Mouse (Mus musculus): ENCODE measurements around the gene Poglut1. TPM values are rescaled to one million over a fixed set of nuclear protein-coding genes. Genes with fewer than 3 reads are reported as not detected.
"Not testable (repeated sequence)": the region's sequence is repeated elsewhere in the genome, so short reads cannot be mapped to it uniquely, and the experiment has no call there.

The Poglut1 gene
- total RNA-seq, 1 experiment from 2014 or later: 22.6 TPM

DNA sequence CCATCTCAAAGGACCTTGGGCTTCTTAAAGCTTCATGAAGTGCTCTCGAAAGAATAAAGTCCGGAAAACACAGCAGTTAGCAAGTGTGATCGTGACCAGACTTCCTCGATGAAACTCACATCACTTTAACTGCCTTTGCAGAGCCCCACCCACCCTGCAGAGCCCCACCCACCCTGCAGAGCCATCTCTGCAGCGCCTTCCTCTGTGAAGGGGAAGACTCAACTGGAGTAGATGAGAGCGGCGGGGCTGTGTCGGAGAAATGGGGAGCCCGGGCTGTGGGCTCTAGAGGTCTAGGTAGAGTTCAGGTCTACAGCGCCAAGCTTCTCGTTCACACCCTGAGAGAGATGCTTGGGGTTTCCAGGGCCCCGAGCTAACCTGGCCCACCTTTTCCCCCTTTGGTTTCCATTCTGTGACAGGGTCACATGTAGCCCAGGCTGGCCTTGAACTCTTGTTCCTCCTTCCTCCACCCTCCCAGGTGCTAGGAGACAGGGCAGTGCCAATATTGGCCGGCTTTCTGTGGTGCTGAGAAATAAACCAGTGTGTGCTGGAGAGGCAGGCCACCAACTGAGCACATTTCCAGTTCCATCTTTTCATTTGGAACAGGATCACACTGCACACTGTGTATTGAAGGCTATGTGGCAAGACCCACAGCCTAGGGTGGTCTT lies 11.2 kb downstream of the Poglut1 start:
- no peak for ATAC-seq (replicated peaks; ENCODE audit: low read depth, poor library complexity, severe bottlenecking)

DNA sequence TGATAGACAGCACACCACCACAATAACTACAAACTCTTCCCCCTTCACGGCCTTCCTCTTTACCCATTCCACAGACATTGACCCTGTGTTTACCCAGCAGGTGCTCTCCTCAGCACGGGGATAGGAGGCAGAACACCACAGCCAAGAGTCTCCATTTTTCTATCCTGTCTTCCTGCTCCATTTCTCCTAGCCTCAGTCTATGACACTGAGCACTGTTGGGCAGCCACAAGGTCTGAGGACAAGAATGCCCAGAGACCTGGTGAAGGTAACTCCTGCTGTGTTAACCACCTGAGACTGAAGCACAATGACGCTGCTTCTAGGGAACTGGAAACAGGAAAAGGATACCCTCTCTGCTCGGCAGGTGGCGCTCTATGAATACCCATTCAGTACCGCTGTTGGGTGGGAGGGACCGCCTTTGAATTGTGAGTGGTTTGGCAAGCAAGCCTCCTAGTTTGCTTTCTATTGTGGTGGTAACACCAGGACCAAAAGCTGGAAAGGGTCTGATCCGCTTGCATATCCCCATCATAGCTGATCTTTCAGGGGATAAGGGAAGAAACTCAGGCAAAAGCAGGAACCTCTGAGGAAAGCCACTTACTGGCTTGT lies 13.4 kb downstream of the Poglut1 start:
- ATAC-seq (replicated peaks; ENCODE audit: low read depth, poor library complexity, severe bottlenecking): peak; percentile 99

DNA sequence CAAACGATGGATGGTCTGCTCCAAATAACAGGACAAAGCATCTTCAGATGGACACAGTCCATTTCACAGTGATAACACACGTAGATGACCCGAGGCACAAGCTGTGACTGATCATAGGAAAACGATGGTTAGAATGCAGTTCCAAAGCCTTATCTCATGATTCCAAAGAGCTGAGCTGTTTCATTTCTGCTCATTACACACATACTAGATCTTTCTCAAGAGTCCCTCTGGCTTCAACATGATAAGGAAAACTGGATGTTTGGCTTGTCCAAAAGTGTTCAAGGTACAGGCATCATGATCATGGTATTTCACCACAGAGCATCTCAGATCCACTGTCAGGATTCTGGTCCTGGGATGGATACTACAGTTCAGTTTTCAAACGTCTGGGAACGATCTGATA lies 23.8 kb downstream of the Poglut1 start:
- no peak for ATAC-seq (replicated peaks; ENCODE audit: low read depth, poor library complexity, severe bottlenecking)

DNA sequence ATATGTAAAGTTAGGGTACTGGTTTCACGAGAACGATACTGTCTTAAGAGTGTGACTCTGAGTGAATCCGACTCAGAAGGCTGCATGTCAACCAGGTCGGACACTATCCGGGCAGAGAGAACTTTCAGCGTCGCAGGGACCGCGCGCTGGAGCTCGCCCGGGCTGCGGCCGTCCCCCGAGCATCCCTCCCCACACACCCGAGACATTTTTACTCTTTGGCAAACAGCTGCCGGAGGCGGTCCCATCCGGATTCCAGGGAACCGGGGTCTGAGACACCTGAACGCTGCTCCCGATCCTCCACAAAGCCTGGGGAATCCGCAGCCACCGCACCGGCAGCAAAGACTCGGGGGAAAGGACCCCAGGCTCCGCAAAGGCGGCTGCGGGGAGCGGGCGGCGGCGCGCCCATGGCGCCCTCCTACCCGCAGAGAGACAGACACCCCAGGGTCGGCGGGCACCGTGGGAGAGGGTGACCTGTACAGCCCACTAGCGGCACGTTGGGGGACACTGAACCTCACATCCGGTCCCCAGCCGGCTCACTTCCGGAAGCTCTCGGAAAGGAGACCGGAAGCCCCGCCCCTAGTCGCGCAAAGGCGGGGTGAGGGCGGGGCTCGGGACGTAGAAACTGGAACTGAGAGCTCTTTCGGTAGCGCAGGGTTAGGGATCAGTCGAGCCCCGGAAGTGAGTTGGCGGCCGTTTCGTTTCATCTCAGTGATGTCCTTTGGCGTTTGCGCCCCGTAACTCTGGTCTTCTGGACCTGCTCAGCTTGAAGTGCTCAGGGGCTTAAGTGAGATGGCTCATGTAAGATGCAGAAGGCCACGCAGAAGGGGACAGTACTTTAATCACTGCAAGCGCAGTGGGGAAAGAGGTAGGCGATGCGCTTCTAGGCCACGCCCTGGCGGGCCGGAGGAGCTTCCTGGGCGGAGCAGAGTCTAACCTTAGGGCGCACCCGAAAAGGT lies 27.7 kb downstream of the Poglut1 start, which contains the start of gene Timmdc1:
Gene Timmdc1, minus strand, starts transcription at position 535 of the 956 bp plus-strand sequence.
- peak; percentile 98 for ATAC-seq (replicated peaks; ENCODE audit: low read depth, poor library complexity, severe bottlenecking)

DNA sequence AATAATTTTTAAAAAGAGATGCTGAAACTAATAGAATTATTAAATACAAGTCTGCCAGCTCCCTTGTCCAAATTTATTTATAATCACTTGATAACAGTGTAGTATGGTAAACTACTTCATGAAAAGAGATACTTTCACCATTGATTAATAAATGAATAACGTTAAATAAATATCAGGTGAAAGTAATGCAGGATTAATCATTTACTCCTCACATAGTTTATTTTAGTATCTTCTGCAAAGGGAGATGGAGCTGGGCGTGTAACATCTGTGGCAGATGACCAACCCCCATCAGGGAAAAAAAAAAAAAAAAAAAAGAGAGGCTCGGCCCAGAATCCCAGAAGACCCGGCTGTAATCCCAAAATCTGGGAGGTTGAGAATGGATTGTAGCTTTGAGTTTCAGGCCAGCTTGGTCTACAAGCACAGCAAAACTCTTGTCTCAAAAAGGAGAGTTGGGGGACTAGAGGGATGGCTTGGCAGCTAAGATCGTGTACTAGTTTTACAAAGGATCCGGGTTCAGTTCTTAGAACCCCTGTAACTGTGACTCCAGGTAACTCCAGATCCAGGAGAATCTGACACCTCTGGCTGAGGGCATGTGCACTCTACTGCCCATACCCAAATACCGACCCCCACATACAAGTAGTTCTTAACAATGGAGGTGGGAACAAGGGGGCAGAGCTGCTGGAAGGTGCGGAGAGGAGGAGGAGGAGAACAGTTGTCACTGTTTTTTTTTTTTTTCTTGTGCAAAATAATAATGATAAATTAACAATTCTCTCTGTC lies 28.7 kb downstream of the Poglut1 start:
- ATAC-seq (replicated peaks; ENCODE audit: low read depth, poor library complexity, severe bottlenecking): no peak

DNA sequence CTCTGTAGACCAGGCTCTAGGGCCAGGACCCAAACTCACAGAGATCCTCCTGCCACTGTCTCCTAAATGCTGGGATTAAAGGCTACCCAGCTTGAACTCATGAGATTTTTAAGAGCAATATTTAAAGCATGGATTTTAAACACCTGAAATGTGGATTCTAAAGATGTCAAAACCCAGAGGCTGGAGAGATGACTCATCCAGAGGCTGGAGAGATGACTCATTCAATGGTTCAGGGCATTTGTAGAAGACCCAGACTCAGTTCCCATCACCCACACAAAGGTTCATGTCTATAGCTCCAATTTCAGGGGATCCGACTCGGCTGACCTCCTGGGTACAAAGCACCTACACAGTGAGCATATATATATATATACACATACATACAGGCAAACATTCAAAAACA lies 30.9 kb downstream of the Poglut1 start:
- no peak for ATAC-seq (replicated peaks; ENCODE audit: low read depth, poor library complexity, severe bottlenecking)

DNA sequence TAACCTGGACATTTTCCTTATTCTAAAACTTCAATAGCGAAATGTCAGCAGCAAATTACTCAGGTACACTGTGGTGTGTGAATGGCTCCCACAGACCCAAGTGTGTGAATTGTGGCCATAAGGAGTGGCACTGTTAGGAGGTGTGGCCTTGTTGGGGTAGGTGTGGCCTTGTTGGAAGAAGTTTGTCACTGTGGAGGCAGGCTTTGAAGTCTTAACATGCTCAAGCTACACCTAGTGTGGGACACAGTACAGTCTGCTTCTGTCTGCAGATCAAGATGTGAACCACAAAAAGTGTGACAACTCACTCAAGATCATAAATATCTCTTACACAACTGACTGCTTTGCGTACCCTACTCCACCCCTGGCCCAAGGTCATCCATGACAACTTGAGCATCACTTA lies 39.2 kb downstream of the Poglut1 start:
- no peak for ATAC-seq (replicated peaks; ENCODE audit: low read depth, poor library complexity, severe bottlenecking)

DNA sequence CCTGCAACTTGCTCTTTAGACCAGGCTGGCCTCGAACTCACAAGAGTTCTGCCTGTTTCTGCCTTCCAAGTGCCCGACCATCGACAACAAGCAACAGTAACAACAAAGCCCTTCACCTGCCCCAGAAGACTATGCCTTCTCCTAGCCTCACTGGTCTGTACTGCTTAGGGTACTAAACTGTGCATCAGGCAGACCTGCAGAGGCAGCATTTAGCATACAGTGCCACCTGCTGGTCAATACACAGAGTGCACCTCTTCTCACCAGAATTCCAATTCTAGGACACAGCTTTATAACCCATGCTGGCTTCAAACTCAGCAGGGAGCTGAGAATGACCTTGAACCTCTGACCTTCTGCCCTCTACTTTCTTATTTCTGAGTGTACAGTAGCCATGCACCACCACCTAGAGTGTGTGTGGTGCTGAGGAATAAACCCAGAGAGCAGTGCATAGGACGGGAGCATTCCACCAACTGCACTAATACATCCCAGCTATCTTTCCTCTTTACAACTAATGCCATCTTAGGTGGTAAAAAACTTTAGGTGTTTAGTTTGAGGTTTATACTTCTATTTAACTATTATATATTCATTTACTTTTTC lies 43.9 kb downstream of the Poglut1 start:
- ATAC-seq (replicated peaks; ENCODE audit: low read depth, poor library complexity, severe bottlenecking): peak; percentile 98

DNA sequence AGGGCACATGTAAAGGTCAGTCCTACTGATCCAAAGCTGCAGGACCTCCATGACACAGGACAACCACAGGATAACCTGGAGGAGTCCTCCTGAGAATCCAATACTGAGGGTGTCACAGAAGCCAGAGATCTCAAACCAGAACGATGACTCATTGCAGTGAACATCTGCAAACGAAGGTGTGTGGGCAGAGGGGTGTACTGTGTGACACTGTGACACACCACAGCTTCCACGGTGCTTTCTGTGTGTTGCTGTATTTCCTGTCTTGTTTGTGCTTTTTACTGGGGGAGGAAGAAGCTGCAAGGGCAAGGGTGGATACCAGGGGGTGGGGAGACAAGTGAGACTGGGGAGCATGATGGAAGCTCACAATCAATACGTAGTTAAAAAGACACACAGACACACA lies 46.5 kb downstream of the Poglut1 start:
- no peak for ATAC-seq (replicated peaks; ENCODE audit: low read depth, poor library complexity, severe bottlenecking)

DNA sequence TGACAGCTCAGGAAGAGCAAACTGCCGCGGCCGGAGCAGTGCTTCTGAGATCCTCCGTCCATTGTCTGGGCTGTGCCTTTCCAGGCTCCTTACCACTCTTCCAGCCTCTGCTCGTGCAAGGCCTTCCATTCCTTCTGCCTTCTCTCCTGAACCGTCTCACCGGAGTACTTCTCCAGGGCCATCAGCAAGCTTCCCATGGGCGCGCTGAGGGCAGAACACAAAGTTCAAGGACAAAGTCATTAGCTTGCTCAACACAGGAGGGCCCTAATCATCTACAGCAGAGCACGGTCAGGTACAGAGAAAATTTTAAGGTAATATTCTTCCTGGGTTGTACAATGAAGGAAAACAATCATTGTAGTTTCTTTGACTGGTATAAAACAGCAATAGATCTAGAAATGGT lies 47.6 kb downstream of the Poglut1 start:
- ATAC-seq (replicated peaks; ENCODE audit: low read depth, poor library complexity, severe bottlenecking): no peak

DNA sequence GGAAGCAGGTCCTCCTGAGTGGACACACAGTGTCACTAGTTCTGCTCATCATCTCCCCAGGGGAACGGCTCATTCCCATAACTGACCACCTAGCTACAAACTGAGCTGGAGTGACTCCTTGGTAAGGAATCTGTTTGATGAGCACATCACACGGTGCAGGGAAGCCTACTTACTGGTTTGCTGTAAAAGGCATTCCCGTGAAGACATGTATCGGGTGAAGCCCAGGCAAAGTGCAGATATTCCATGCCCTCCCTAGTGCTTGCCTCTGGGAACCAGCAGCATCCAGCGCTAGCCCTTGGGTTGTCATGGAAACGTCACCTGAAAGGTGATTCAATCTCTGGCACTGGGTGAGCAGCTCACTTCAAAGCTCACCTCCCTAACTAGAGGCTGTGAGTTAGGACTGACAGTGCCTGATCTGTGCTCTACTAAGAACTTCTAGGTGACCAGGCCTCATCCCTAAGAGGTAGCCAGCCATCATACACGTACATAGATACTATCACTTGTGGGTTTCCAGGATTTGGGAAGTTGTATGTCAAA lies 53.4 kb downstream of the Poglut1 start:
- no peak for ATAC-seq (replicated peaks; ENCODE audit: low read depth, poor library complexity, severe bottlenecking)

DNA sequence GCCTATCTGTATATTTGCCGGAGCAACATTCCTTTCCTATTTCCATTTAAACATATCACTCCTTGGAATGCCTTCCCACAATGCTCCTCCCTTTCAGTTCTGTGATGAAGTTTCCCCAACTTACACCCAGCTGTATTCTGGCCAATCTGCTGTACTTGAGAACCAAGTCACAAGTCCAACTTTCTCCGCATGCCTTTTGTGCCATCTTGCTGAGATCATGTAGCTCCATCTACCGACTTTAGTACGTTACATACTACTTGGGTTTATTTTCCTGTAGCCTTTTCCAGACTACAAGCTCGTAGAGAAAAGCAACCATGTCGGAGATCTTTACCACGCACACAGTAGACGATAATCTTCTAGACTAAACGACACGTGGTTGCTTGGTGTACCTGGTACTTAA lies 56.2 kb downstream of the Poglut1 start:
- ATAC-seq (replicated peaks; ENCODE audit: low read depth, poor library complexity, severe bottlenecking): no peak

DNA sequence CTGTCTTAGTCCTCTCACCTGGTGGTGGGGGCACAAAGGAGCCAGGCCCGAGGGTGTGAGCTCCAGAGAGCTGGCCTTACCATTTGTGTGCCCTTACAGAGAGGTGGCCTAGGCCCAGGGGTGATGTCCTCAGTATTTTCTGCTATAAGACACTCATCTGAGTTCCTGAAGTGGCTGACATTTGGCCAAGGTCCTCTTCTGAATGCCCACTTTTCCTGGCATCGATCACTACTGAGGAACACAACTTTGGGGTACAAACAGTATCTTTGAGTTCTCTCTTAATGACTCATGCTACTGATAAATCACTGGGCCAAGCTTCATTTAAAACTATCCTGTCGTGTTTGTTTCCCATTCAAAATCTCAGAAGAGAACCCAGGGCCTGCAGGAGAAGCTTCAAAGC lies 57.5 kb downstream of the Poglut1 start:
- ATAC-seq (replicated peaks; ENCODE audit: low read depth, poor library complexity, severe bottlenecking): no peak

DNA sequence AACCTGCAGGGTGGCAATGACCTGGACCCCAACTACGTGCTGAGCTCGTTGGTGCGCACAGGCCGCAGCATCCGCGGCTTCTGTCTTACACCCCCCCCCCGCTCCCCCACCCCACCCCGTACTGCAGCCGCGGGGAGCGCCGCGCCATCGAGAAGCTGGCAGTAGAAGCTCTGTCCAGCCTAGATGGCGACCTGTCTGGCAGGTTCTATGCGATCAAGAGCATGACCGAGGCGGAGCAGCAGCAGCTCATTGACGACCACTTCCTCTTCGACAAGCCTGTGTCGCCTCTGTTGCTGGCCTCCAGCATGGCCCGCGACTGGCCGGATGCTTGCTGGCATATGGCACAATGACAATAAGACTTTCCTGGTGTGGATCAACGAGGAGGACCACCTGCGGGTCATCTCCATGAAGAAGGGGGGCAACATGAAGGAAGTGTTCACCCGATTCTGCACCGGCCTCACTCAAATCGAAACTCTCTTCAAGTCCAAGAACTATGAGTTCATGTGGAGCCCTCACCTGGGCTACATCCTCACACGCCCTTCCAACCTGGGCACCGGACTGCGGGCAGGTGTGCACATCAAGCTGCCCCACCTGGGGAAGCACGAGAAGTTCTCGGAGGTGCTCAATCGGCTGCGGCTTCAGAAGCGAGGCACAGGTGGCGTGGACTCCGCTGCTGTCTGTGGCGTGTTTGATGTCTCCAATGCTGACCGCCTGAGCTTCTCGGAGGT lies 66.3 kb downstream of the Poglut1 start:
- peak; percentile 83 for ATAC-seq (replicated peaks; ENCODE audit: low read depth, poor library complexity, severe bottlenecking)

DNA sequence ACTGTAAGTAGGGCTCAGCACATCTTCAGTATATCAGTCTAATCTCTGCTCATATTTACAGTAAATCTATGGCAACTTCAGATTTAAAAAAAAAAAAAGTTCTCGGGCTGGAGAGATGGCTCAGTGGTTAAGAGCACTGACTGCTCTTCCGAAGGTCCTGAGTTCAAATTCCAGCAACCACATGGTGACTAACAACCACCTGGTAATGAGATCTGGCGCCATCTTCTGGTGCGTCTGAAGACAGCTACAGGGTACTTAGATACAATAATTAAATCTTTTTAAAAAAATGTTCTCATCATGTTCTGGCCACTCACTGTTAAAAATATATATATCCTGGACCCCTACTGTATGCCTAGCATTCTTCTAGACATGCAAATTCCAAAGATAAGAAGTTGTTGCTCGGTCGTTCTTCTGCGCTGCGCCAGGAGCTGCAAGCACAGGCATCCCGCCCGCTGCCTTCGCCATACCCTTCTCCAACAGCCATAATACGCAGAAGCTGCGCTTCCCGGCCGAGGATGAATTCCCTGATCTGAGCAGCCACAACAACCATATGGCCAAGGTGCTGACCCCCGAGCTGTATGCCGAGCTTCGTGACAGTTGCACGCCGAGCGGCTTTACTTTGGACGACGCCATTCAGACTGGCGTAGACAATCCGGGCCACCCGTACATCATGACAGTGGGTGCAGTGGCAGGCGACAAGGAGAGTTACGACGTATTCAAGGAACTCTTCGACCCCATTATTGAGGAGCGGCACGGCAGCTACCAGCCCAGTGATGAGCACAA lies 67.1 kb downstream of the Poglut1 start:
- no peak for ATAC-seq (replicated peaks; ENCODE audit: low read depth, poor library complexity, severe bottlenecking)

DNA sequence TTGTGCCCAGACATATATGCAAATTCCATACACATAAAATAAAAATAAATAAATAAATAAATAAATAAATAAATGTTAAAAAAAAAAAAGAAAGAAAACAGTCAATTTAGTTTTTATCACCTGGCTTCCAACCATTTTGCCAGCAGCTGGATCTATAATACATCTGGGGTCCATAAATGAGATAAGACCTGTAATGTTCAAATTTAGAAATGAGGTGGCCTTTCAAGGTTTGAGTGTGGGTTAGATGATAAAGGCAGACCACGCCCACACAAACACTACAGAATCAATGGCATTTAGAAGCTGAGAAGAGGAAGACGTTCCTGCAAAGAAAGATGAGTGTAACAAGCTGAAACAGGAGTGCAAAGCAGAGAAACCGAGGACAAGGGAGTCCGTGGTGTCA lies 68.7 kb downstream of the Poglut1 start:
- ATAC-seq (replicated peaks; ENCODE audit: low read depth, poor library complexity, severe bottlenecking): no peak

DNA sequence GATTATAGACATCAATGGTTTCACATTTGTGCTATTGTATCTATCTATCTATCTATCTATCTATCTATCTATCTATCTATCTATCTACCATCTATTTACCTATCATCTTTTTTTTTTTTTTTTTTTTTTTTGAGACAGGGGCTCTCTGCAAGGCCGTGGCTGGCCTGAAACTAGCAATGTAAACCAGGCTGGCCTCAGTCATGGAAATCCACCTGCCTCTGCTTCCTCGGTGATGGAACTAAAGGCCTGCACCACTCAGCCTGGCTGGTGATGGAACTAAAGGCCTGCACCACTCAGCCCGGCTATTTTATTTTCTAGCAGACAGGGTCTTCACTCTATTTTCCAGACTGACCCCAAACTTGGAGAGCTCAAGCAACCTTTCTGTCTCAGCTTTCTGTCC lies 71.8 kb downstream of the Poglut1 start:
- no peak for ATAC-seq (replicated peaks; ENCODE audit: low read depth, poor library complexity, severe bottlenecking)

DNA sequence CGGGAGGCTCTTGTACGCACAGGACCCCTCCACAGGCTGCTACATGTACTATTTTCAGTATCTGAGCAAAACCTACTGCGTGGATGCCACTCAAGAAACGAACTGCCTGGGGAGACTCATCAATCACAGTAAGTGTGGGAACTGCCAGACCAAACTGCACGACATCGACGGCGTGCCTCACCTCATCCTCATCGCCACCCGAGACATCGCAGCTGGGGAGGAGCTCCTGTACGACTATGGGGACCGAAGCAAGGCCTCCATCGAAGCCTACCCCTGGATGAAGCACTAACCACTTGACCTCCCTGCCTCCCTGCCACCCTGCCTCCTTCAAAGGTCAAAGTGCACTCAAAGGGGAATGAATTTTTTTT lies 72.8 kb downstream of the Poglut1 start:
- ATAC-seq (replicated peaks; ENCODE audit: low read depth, poor library complexity, severe bottlenecking): not testable (repeated sequence)
